Mouse (Mus musculus) MEL (cell line): ENCODE measurements around the gene Trp53i13. TPM values are rescaled to one million over a fixed set of nuclear protein-coding genes. Genes with fewer than 3 reads are reported as not detected.

Source experiments
- DNase-seq: peaks from one replicate; pipeline ENCODE4 v3.0.0; 2011; ENCODE audit warnings: low read depth, low spot score
- H3K27ac ChIP-seq: 2 replicates; pipeline ENCODE4 v1.5.1; 2012; ENCODE audit warnings: low read depth, mild to moderate bottlenecking, control low read depth, low read length, moderate library complexity; ENCODE audit not compliant: control insufficient read depth
- H3K27me3 ChIP-seq, 2 experiments: fragments of 150-350 bp in 1 of 2; sonication (generic) in 1 of 2; 2 replicates each; pipeline ENCODE4 v1.6.1; 2012; ENCODE audit warnings: low read length in 2 of 2, mild to moderate bottlenecking in 2 of 2, improper control_type of control experiment in 1 of 2, moderate library complexity in 1 of 2; ENCODE audit not compliant: insufficient read depth in 2 of 2, control insufficient read depth in 1 of 2
- H3K36me3 ChIP-seq, 2 experiments: 2 replicates each; pipeline ENCODE4 v1.6.1; 2012 to 2014; ENCODE audit warnings: low read length in 2 of 2, improper control_type of control experiment in 1 of 2, inconsistent platforms in 1 of 2, mild to moderate bottlenecking in 1 of 2; ENCODE audit not compliant: insufficient read depth in 2 of 2, control insufficient read depth in 1 of 2
- H3K4me1 ChIP-seq, 2 experiments: fragments of 150-350 bp in 1 of 2; sonication (generic) in 1 of 2; 2 replicates each; pipeline ENCODE4 v1.6.1; 2012; ENCODE audit warnings: low read length in 2 of 2, improper control_type of control experiment in 1 of 2, mild to moderate bottlenecking in 1 of 2; ENCODE audit not compliant: insufficient read depth in 2 of 2, control insufficient read depth in 1 of 2
- H3K4me3 ChIP-seq, 2 experiments: fragments of 150-350 bp in 1 of 2; sonication (generic) in 1 of 2; 2 replicates each; pipeline ENCODE4 v1.5.1; 2012; ENCODE audit warnings: low read depth in 2 of 2, low read length in 2 of 2, mild to moderate bottlenecking in 2 of 2, moderate library complexity in 2 of 2, control low read depth in 1 of 2, improper control_type of control experiment in 1 of 2; ENCODE audit not compliant: control insufficient read depth in 1 of 2, insufficient read depth in 1 of 2
- H3K79me2 ChIP-seq: 2 replicates; pipeline ENCODE4 v1.6.1; 2012; ENCODE audit warnings: mild to moderate bottlenecking, low read length, moderate library complexity; ENCODE audit not compliant: control insufficient read depth, poor library complexity, insufficient read depth
- H3K9ac ChIP-seq: 2 replicates; pipeline ENCODE4 v1.6.1; 2012; ENCODE audit warnings: low read depth, mild to moderate bottlenecking, control low read depth, low read length, moderate library complexity; ENCODE audit not compliant: control insufficient read depth, poor library complexity, severe bottlenecking
- H3K9me3 ChIP-seq: fragments of 150-350 bp; sonication (generic); replicated peaks from 2 replicates; pipeline ENCODE4 v1.6.1; 2012; ENCODE audit warnings: mild to moderate bottlenecking, low read length, improper control_type of control experiment, moderate library complexity; ENCODE audit not compliant: insufficient read depth
- BHLHE40 ChIP-seq: IDR thresholded peaks from 2 replicates; pipeline ENCODE4 v1.6.1; 2012; ENCODE audit warnings: low read depth, mild to moderate bottlenecking, inconsistent platforms, low read length, improper control_type of control experiment, borderline replicate concordance
- ELF1 ChIP-seq: IDR thresholded peaks from 2 replicates; pipeline ENCODE4 v1.6.1; 2014; ENCODE audit warnings: low read depth, mild to moderate bottlenecking, inconsistent platforms, low read length, improper control_type of control experiment, moderate library complexity
- HCFC1 ChIP-seq: IDR thresholded peaks from 2 replicates; pipeline ENCODE4 v1.6.1; 2012; ENCODE audit warnings: low read depth, mild to moderate bottlenecking, inconsistent platforms, low read length, improper control_type of control experiment, moderate library complexity
- MAX ChIP-seq: IDR thresholded peaks from 2 replicates; pipeline ENCODE4 v1.6.1; 2011; ENCODE audit warnings: low read length, improper control_type of control experiment
- MYC ChIP-seq: IDR thresholded peaks from 2 replicates; pipeline ENCODE4 v1.6.1; 2011; ENCODE audit warnings: low read depth, mild to moderate bottlenecking, low read length, improper control_type of control experiment, moderate library complexity
- NRF1 ChIP-seq: IDR thresholded peaks from 2 replicates; pipeline ENCODE4 v1.6.1; 2014; ENCODE audit warnings: low read depth, mild to moderate bottlenecking, inconsistent platforms, low read length, improper control_type of control experiment, moderate library complexity; ENCODE audit not compliant: poor library complexity, insufficient read depth, severe bottlenecking
- TAL1 ChIP-seq: IDR thresholded peaks from 2 replicates; pipeline ENCODE4 v1.6.1; 2012; ENCODE audit warnings: mild to moderate bottlenecking, inconsistent platforms, low read length, moderate library complexity, mixed read lengths
- TBP ChIP-seq: IDR thresholded peaks from 2 replicates; pipeline ENCODE4 v1.8.0; 2011; ENCODE audit warnings: low read depth, low read length, improper control_type of control experiment
- ZNF384 ChIP-seq: IDR thresholded peaks from 2 replicates; pipeline ENCODE4 v1.6.1; 2012; ENCODE audit warnings: low read depth, mild to moderate bottlenecking, inconsistent platforms, low read length, improper control_type of control experiment
- polyA plus RNA-seq, 2 experiments: library from polyadenylated mRNA; stranded (reverse) in 1 of 2; unstranded in 1 of 2; fragments of >175 nt in 1 of 2; fragments of >200 nt in 1 of 2; gene quantifications; 2 replicates each; pipeline versions ENCODE4 v1.2.1 to v1.2.4; 2012; ENCODE audit warnings: low replicate concordance in 2 of 2, low read depth in 1 of 2; ENCODE audit not compliant: insufficient read length in 2 of 2, insufficient read depth in 1 of 2, missing spikeins in 1 of 2
- total RNA-seq: library from RNA; depleted of rRNA; stranded (reverse); fragments of 300-350 nt; gene quantifications from 2 replicates; pipeline ENCODE4 v1.2.3, GENCODE M21; 2012; rRNA removed

Trp53i13 gene
- total and polyA plus RNA-seq, 3 experiments = 6.0 to 12.3 TPM; not detected in 1

- no peaks in the 10 kb centered on the region for H3K79me2 ChIP-seq
- no peak for TF ChIP-seq NRF1
- no peak for TF ChIP-seq MYC
- TF ChIP-seq BHLHE40 = no peak
- no peak for TF ChIP-seq MAX
- no peak for TF ChIP-seq HCFC1
- no peak for TF ChIP-seq ZNF384
- TF ChIP-seq TAL1 = no peak
- TF ChIP-seq TBP = no peak
- TF ChIP-seq ELF1 = no peak
- TF ChIP-seq, all 39 proteins: peak for 0
- Histone ChIP-seq H3K9me3 (no peaks in the 10 kb centered on the region), H3K36me3 (no peaks in the 10 kb centered on the region; a peak in 1 of 4 replicates), H3K27me3 (no peaks in the 10 kb centered on the region), H3K4me1 (0 out of 4 replicates have a peak, but pooled peaks cover 0 to 3% of the 10 kb centered on the region in 2 experiments), H3K9ac (no peak overlapping the region), H3K27ac (no peak overlapping the region), H3K4me3 (no peak overlapping the region)
- no peak for DNase-seq
These were observed 53.9 kb downstream of the Trp53i13 start for GRCm38 (mm10) chr11:77461856-77462255.

Other genes starting within 250 kb of the Trp53i13 start
- 0.04 TPM in 1 of 2 replicates, not detected in the other for gene Coro6, start 53.6 kb downstream of the Trp53i13 start, total RNA-seq
- gene Coro6, start 53.6 kb downstream of the Trp53i13 start, polyA plus RNA-seq = under 1 TPM in 1 of 2 experiments, not detected in 1; 0.18 TPM
- gene Ankrd13b, start 26.3 kb downstream of the Trp53i13 start, total RNA-seq = 20.9 and 22.6 TPM in 2 replicates
- gene Ankrd13b, start 26.3 kb downstream of the Trp53i13 start, polyA plus RNA-seq = 10 to 100 TPM in 1 of 2 experiments, not detected in 1; 54.0 TPM
- gene Git1, start 22.4 kb downstream of the Trp53i13 start, total RNA-seq = 32.0 and 33.1 TPM in 2 replicates
- 10 to 100 TPM in 1 of 2 experiments, not detected in 1; 81.4 TPM for gene Git1, start 22.4 kb downstream of the Trp53i13 start, polyA plus RNA-seq
- 1.7 and 1.8 TPM in 2 replicates for gene Abhd15, start 859 bp downstream of the Trp53i13 start, total RNA-seq
- gene Abhd15, start 859 bp downstream of the Trp53i13 start, polyA plus RNA-seq = 1 to 10 TPM in 1 of 2 experiments, not detected in 1; 1.9 TPM
- 0.20 and 0.27 TPM in 2 replicates for gene Gm10392, start 3.2 kb upstream of the Trp53i13 start, total RNA-seq
- gene Gm10392, start 3.2 kb upstream of the Trp53i13 start, polyA plus RNA-seq = under 1 TPM in 1 of 2 experiments, not detected in 1; 0.10 TPM
- 15.9 and 16.1 TPM in 2 replicates for gene Taok1, start 91.8 kb upstream of the Trp53i13 start, total RNA-seq
- 10 to 100 TPM in 1 of 2 experiments, 1 to 10 TPM in 1; 7.9 to 31.0 TPM for gene Taok1, start 91.8 kb upstream of the Trp53i13 start, polyA plus RNA-seq
- gene Nufip2, start 170.2 kb upstream of the Trp53i13 start, total RNA-seq = 47.8 and 50.5 TPM in 2 replicates
- gene Nufip2, start 170.2 kb upstream of the Trp53i13 start, polyA plus RNA-seq = 10 to 100 TPM; 24.7 to 56.1 TPM
- gene Cryba1, start 209.3 kb upstream of the Trp53i13 start, total RNA-seq = not detected in 2 replicates
- not detected for gene Cryba1, start 209.3 kb upstream of the Trp53i13 start, polyA plus RNA-seq
- gene Myo18a, start 247.3 kb upstream of the Trp53i13 start, total RNA-seq = 10.8 and 13.1 TPM in 2 replicates
- gene Myo18a, start 247.3 kb upstream of the Trp53i13 start, polyA plus RNA-seq = 10 to 100 TPM in 1 of 2 experiments, not detected in 1; 18.0 TPM